Mouse (Mus musculus): ENCODE measurements around the gene Gpsm1. TPM values are rescaled to one million over a fixed set of nuclear protein-coding genes. Genes with fewer than 3 reads are reported as not detected.

Gene Gpsm1
- total RNA-seq, 2 experiments from 2014 or later: 10.7 to 14.0 TPM

DNA sequence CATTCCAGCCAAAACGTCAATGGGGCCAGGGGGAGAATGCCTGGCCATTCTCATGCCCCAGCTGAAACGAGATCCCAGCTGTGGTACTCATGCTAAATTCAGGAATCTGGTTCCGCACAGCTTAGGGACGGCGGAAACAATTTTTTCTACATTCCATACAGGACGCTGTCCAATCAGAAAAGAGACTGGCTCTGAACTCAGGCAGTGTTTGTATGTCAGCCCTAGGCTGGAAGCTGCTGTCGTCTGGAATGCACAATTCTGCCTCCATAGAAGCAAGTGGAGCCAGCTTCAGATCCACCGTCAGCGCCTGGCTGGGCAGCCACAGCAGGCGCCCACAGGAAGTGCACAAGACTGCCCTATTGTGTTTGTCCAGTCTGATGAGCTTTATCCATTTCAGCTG is 5.6 kb upstream of the Gpsm1 start:
- no peak for DNase-seq (ENCODE audit: low spot score in 2 of 2)

DNA sequence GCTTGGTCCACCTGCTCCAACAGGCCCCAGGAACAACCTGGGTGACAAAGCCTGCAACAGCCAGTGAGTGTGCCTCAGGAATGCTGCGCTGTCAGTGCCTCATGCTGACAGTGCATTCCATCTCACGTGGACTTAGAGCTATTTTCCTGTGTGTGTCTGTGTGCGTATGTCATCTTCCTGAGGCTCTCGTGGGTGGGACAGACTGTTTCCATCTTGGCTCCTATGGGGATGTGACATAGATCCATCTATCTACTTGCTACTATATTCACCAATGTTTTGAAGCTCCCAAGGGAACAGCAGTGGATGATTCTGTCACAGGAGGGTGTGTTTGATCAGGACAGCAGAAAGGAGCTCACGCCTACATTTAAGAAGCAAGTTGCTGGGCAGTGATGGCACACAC is 3.4 kb upstream of the Gpsm1 start:
- DNase-seq (ENCODE audit: low spot score in 2 of 2): no peak

DNA sequence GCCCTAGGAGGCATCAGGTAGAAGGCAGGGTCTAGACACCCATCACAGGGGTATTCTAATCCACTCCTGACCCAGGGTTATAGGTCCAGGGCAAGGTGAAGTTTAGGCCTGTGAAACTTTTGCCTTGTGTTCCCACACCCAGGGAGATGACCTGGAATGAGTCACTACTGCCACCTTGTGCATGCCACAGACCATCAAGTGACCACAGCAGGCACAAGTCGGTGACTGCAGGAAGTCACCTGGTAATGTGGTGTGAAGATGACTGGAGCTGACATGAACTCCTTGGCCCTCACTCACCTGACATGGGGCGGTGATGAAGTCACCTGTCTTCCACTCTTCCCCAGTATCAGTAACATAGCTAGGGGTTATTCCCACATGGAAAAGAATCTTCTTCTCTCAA is 2.5 kb upstream of the Gpsm1 start:
- no peak for DNase-seq (ENCODE audit: low spot score in 2 of 2)

DNA sequence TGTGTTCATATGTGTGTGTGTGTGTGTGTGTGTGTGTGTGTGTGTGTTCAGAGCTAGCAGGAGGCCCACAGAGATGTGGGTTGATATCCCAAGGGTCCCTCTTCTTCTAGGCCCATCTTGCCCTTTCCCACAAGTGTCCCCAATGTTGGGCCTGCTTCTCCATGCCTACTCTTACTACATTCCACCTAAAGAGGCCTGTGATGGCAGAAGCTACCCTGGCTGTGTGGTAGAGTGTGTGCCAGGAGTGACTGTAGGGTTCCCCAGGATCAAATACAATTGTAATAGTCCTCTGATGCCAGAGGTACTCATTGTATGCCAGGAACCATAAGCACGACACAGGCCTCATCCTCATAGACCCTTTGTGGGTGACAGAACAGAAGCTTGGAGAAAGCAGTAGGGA is 1.9 kb upstream of the Gpsm1 start:
- no peak for DNase-seq (ENCODE audit: low spot score in 2 of 2)

DNA sequence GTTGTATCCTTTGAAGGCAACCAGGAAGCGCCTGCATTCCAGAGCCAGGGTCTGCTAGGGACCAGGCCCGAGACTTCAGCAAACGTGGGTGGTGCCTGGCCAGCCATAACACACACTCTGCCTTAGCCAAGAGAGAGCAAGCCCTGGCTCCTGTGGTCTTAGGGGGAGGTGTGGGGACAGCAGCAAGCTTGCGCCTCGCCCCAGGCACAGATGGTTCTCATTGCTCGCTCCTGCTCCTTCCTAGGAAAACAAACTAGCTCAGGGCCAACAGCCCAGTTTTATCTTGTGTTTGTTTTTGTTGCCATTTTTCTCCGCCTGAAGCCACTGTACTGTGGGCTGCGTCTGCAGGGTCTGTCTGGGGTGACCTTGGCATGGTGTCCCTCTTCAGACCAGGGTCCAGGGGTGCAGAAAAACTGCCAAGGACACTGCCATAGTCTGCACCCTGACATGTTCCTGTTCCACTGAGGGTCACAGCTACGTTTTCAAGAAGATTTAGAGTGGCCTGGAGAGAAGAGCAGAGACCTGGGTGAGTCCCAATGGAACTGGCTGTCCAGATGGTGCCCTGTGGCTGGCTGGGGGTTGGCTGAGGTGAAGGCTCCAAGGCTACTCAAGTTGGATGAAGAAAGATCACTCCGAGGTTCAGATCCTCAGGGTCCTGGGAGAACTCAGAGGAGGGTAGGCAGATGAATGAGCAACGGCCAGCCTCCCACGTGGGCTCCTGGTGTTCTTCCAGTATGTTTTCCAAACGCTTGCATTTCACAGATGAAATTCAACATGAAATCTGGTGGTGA is 839 bp upstream of the Gpsm1 start:
- peak in 1 of 2 experiments; percentile 30 for DNase-seq (ENCODE audit: low spot score in 2 of 2)

DNA sequence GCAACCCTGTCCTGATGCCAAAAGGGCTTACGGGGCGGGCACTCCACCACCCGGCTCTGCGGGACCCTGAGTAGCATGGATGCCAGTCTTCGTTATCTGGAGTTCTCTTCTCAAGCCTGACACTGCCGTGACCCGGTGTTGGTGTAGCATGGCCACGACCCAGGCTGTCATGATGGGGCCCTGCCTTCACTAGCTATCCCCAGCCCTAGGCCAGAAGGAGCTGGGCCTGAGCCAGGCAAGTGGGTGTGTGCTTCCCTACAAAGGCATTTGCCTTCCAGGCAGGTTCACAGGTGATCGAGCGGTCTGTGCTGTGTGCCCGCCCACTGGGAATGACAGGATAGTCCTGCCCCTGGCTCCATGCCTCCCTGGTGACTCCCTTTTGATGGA is 603 bp downstream of the Gpsm1 start:
- DNase-seq (ENCODE audit: low spot score in 2 of 2): peak in 1 of 2 experiments; percentile 47

DNA sequence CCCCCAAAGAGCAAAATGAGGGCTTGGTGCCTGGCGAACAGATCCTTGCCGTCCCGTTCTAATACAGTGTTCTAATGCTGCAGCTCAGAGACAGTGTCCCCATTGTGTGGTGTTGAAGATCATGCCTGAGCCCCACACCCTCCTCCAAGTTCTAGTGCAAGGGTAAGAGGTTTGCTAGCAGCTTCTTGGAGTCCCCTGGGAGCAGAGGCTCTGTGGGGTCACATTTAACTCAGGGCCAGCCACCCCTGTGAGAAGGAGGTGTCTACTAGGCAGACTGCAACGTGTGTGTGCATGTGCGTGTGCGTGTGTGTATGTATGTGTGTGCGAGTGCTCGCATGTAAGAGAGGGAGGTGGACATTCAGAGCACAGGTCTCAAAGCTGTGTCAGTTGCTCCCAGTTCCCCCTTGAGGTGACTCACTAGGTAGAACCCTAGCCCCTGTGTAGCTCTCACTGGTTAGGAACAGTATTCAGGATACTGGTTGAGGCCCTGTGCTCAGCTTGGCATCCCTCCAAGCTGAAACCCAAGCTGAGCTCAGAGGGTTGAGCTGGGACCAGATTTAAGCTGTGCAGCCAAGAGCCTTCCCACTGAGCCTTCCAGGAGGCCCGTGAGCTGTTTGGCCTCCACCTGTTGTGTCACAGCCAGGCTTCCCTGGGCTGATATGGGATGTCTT is 1.4 kb downstream of the Gpsm1 start:
- DNase-seq (ENCODE audit: low spot score in 2 of 2): peak in 1 of 2 experiments; percentile 20

DNA sequence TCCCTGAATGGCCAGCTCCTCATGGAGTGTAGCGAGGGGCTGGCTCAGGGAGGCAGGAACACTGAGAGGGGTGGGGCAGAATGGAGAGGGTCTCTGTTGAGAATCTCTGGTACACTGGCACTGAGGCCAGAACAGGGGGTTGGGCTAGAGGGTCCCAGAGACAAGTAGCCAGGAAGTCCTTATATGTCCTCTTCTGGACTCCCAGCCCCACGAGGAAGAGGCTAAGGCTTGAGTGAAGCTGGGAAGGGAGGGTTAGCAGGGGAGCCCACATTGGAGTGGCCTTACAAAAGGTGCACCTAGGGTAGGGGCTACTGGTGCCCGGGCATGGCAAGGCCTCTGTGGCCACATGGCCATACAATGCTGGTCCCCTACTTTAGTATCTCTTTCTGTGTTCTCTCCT is 2.1 kb downstream of the Gpsm1 start:
- no peak for DNase-seq (ENCODE audit: low spot score in 2 of 2)

DNA sequence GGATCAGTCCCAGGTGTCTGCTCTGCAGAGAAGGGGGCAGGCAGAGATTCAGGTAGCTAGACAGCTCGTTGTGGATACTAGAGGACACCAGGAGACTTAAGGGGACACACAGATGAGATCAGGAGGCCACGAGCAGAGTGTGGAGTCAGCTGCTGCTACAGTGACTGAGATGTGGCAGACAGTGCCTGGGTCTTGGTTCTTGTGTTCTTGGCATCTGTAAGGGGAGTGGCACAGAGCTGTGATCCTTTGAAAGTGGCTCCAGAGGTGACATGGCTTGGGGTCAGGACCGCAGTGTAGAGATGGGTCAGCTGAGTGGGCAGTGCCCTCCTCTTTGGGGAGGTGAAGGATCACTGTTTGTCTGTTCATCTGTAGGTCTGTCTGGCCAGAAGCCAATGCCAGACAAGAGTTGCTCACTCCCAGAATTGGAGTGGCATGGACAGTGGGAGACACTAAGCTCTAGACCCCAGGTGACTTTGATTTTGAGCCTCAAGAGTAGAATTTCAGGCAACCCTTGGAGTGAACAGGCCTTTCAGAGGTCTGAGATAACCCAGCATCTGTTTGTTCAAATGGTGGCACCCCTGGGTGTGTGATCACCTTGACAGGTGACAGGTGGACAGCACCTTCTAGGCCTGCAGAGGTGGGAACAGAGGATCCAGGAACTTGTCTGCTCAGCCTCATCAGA is 2.8 kb downstream of the Gpsm1 start:
- DNase-seq (ENCODE audit: low spot score in 2 of 2): no peak

DNA sequence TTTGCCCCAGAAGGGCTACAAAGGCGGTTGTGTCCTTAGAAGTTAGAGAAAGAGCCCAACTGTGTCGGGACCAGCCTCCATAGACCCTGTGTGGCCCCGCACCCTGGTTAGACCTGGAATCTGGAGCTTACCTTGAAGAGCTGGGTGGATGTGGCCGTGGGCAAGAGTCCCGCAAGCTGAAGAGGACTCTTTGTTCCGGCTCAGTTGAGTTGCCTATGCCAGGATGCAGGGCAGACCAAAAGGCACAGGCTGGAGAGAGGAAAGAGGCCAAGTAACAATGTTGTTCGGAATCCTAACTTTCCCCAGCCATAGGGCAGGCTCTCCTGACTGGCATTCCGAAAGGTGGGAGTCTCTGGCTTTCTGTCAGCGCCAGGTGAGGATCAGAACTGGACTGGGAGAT is 3.8 kb downstream of the Gpsm1 start:
- no peak for DNase-seq (ENCODE audit: low spot score in 2 of 2)

DNA sequence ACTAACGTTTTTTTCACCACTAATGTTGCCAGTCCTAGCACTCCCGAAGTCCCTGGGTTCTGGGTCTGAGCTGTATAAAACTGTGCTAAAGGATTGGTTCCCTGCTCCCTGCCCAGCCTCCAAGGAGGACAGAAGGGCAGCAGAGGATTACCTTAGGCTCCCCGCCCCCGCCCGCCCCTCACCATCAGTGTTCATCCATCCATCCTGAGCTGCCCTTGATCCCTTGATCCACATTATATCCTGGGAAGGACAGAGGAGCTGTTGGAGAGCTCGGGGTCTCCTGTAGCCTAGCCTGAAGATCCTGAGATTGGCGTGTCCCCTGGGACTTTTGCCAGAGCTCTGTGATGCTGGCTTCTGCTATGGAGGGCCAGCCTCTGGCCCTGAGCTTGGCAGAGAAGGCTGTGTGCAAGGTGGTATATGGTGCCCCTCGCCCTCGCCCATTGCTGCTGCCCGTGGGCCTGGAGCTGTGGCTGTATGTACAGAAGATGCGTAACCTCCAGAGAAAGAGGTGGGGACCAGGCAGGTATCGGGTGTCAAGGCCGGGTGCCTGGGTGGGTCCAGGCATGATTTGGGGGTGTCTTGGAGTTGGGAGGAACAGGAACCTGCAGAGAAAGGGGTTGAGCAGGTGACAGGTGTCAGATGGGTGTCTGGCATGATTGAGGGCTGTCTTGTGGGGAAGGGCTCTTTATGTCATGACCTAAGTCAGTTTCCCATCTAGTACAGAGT is 4.4 kb downstream of the Gpsm1 start:
- no peak for DNase-seq (ENCODE audit: low spot score in 2 of 2)

DNA sequence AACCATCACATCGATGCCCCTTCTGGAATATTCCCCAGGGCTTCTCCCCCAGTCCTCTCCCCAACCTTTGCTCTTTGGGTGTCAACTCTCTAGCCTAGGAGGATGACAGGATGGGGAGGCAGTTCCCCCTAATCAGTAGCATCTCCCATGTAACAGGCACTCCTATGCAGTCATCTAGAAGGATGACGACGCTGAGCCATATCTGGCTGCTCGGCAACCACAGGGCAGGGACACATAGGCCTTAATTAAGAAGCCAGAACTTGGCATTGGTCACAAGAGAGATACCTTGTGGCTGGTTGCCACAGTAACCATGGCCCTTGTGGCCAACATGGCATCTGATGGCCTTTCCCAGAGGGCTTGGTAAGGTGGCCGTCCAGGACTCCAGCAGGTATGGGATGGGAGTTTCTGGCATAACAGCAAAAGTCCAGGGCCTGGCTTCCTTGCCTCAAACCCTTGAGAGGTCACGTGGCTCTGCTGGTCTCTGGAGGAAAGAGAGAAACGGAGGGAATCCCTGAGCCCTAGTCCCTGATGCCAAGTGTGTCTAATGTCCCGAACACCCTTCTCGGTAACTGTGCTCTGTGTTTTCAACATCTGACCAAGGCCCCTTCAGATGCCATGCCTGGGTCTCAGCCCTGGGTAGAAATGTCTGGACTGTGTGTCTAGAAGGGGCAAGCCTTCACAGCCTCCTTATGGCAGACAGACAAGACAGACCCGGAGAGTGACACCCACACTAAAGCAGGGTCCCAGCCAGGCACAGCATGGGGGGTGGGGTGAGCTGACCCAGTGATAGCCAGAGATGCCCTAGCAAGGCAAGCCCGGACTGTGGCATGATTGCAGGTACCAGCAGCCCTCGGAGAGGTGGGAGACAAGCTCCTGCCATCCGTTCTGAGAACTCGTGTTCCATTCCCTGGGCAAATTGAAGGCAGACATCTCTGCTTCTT is 5.2 kb downstream of the Gpsm1 start:
- DNase-seq (ENCODE audit: low spot score in 2 of 2): no peak

DNA sequence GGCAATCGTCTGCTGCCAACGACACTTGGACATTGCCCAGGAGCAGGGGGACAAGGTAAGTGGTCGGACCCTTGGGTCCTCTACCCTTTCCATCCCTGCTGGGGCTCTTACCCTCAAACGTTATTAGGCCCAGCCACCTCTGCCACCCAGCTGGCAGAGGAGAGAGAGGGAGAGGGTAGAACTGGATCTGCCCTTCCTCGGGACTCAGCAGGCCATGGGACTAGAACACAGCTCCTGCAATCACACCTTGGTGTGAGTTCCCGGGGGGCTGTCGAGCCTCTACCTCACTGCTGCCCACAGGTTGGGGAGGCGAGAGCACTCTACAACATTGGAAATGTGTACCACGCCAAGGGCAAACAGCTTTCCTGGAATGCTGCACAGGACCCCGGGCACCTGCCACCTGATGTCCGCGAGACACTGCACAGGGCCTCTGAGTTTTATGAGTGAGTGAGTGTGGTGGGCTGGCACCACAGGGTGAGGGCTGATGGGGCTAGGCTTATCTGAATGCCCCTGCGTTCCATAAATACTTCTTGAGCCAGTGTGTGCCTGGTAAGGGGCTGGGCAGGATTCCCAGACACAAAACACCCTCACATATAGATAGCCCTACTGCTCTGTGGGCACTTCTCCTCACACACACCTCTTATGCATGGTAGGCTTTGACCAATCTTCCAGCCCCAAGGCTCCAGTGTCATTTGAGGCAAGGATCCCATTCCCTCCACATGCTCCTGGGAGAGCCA is 8.4 kb downstream of the Gpsm1 start:
- DNase-seq (ENCODE audit: low spot score in 2 of 2): no peak

DNA sequence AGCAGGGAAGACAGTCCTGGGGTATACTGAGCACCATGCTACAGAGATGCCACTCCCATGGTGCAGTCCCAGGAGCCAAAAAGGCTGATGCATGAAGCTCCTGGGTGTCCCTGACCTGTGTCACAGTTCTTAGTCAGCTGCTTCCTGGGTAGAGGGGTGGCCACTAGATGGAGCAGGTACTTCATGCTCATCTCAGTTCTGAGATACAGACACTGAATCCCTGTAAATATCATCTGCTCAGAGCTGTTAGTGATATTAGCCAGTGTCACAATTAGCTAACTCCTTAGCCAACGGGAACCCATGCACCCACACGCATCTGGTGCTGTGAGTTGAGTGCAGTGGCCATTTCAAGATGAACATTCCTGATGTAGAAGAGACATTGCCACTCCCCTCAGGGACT is 9.6 kb downstream of the Gpsm1 start:
- DNase-seq (ENCODE audit: low spot score in 2 of 2): peak in 1 of 2 experiments; percentile 50

DNA sequence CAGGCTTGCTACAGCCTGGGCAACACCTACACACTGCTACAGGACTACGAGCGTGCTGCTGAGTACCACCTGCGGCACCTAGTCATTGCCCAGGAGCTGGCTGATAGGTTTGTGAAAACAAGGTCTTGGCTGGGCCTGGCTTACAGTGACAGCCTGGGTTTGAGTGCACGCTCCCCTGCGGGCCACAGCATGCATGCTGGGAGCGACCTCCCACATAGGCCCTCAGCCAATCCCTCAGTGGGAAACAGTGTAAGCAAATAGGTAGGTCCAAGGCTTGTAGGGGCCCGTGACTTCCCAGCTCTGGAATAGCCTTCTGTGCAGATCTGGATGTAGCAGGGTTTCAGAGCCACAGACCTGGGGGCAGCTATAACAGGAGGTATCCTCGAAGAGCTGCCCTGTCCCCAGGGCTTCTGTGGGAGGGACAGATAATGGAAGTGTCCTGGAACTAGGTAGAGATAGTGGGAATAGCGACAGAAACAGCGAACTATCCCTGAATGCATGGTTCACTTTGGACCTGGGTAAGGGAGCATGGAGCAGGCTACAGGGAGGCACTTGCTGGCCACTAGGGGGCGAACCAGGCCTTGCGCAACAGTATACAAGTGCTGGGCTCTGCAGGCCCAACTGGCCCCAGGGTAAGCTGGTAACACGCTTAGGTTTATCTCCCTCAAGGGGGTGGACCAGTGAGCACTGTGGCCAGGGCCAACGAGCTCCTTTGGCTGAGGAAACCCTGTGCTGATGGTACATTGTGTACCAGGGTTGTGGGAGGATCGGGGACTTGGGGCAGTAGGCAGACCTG is 10.3 kb downstream of the Gpsm1 start:
- DNase-seq (ENCODE audit: low spot score in 2 of 2): peak; percentile 56 to 61

DNA sequence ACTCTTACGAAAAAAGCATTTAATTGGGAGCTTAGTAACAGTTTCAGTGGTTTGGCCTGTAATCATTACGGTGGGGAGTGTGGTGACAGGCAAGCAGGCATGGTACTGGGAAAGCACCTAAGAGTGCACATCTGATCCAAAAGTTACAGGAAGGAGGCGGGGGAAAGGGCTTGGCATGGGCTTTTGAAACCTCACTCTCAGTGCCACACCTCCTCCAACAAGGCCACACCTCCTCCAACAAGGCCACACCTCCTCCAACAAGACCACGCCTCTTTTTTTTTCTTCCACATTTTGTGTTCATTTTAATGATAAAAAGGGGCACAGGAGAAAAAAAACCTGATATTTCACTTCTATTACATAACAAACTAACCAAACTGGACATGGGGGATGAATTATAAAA is 12.5 kb downstream of the Gpsm1 start:
- no peak for DNase-seq (ENCODE audit: low spot score in 2 of 2)

DNA sequence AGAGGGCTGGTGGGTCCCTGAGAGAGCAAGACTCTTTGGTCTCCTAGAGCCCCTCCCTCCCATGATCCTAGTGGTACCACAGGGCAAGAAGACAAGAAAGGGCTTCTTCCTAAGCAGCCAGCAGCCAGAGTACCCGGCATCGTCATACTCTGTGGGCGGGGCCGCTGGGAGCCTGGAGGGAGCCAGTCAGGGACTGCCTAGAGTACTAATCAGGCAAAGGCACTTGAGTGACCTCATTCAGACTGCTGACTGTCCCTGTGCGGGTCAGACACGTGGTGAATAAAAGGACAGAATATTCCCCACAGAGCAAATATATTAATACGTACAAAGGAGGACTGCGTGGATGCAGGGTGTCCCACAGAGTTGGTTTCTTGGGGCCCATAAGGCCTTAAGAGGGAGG is 14.1 kb downstream of the Gpsm1 start:
- DNase-seq (ENCODE audit: low spot score in 2 of 2): peak in 1 of 2 experiments; percentile 56

DNA sequence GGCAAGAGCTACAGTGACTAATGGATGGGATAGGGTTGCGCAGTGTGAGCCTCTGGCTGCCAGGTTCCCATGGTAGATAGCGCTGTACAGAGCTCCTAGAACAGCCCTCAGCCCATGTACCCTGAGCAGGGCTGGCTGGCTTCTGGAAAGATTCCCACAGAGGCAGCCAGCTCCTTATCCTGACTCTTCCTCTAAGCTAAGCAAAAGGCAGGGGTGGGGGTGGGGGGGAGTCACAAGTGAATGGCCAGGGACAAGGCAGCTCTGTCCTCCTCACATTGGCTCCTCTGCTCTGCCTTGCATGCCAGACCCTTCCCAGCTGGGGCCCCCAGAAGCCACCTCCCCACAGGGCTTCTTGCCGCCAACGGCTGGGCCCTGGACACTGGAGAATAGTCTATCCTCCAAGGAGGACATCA is 14.7 kb downstream of the Gpsm1 start:
- no peak for DNase-seq (ENCODE audit: low spot score in 2 of 2)

DNA sequence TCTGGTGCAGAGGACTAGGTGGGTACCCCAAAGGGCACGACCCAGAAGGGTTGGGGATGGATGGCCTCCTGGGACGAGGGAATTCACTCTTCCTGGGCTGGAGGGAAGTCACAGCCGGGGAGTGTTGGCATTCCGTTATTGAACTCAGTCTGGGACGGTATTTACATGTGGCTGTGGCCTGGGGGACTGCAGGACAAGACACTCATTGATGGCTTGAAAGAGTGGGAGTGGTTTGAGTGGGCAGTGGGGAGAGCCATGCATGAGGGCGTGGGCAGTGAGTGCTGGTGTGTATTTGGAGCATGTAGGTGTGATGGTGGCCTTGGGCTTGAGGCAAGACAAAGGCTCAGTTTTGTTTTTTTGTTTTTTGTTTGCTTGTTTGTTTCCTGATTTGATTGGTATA is 15.4 kb downstream of the Gpsm1 start:
- DNase-seq (ENCODE audit: low spot score in 2 of 2): no peak

Data from adrenal gland, adult 18-20 months (tissue).